Mouse (Mus musculus): ENCODE measurements around the gene Dalrd3.

GRCm38 (mm10) chr9:108577025-108577424 lies 7.3 kb downstream of the Dalrd3 start:
- TF ChIP-seq CTCF (IDR thresholded peaks at IDR 0.05; ENCODE audit: insufficient read depth, low read length): no peak
- no peak for TF ChIP-seq POLR2A (IDR thresholded peaks at IDR 0.05; ENCODE audit: borderline replicate concordance, extremely low read depth, low read depth, low read length)

Data from lung, adult 2 months (tissue).